ENCODE assay signal across 8 mouse cellular contexts in the genomic region with DNA sequence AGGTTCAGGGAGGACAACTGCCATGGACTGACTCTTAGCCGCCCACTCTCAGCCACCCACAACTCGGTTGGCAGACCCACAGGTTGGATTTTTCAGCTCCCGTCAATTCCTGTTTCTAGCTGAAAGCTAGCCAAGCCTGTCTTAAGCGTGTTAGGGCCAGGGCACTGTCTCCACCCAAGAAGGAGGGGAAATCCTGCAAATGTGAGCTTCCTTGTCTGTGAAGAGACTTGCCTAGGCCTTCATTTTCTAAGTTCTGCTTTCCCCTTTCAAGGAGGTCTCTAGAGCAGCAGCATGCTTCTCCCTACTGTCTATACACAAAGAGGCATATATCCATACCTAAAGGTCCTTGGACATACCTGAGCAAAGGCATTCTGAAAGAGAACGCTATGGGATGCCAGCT. TPM values are rescaled to one million over a fixed set of nuclear protein-coding genes. Genes with fewer than 3 reads are reported as not detected.
DNase-seq lines count a peak whose midpoint lies in the region; ATAC-seq and TF ChIP-seq lines count a peak whose summit lies in the region.
"Had no signal": no experiment of that assay in that cellular context is flagged by ENCODE, and none has a peak within 500 bp of the region (broad histone marks: within the 10 kb centered on the region; RNA-seq: fewer than 3 reads in every experiment).

No protein-coding gene starts in this region.

- peak overlapping the region; percentile 64 for H3K4me2 ChIP-seq in hindbrain, embryonic 14.5 days (replicated peaks)
- H3K4me2 ChIP-seq in neural tube, embryonic 14.5 days (ENCODE audit: low read depth, low read length), result peak overlapping the region; percentile 53

- H3K9ac ChIP-seq in hindbrain, embryonic 14.5 days, result peak overlapping the region; percentile 64
- peak overlapping the region; percentile 11; the same call in 1 of the 2 replicates for H3K9ac ChIP-seq in neural tube, embryonic 14.5 days (replicated peaks; ENCODE audit: low read depth, low read length)
- H3K9ac ChIP-seq: liver, embryonic 14.5 days had no signal

- intact Hi-C loops in gastrocnemius, postnatal 36 days (cut with DNase I), result no loop called here

- H3K27me3 ChIP-seq in embryonic facial prominence, embryonic 10.5 days (replicated peaks; ENCODE audit: low read depth, poor library complexity, severe bottlenecking), result peaks cover 6% of the 10 kb centered on the region; the same call in 1 of the 2 replicates
- no peaks in the 10 kb centered on the region for H3K27me3 ChIP-seq in hindbrain, embryonic 14.5 days (ENCODE audit: control insufficient read depth, insufficient read depth, low read length)
- no peaks in the 10 kb centered on the region for H3K27me3 ChIP-seq in neural tube, embryonic 14.5 days (ENCODE audit: control insufficient read depth, insufficient read depth, low read length)

- 95% methylated on average over 5 of the region's 5 CpGs for WGBS in embryonic facial prominence, embryonic 10.5 days
- 82% methylated on average over 5 of the region's 5 CpGs for WGBS in hindbrain, embryonic 14.5 days
- WGBS in neural tube, embryonic 14.5 days, result 77% methylated on average over 5 of the region's 5 CpGs

- ATAC-seq in hindbrain, embryonic 14.5 days (ENCODE audit: low FRiP score), result no peak
- ATAC-seq in neural tube, embryonic 14.5 days (ENCODE audit: low read depth), result no peak

- DNase-seq in layer of hippocampus, adult 2 months (ENCODE audit: low spot score in 2 of 2), result no peak
- DNase-seq in layer of hippocampus, postnatal 25 days (ENCODE audit: extremely low spot score in 1 of 2, low spot score in 1 of 2), result no peak
- no peak for DNase-seq in embryonic facial prominence, embryonic 10.5 days (ENCODE audit: low spot score)
- DNase-seq in hindbrain, embryonic 14.5 days (ENCODE audit: low spot score), result no peak
- DNase-seq in gastrocnemius, adult 18-20 months (ENCODE audit: low spot score), result no peak
- DNase-seq in gastrocnemius, postnatal 36 days, result no peak

- H3K36me3 ChIP-seq in embryonic facial prominence, embryonic 10.5 days (replicated peaks), result peaks cover 12% of the 10 kb centered on the region; the same call in 1 of the 2 replicates
- H3K36me3 ChIP-seq in hindbrain, embryonic 14.5 days (replicated peaks; ENCODE audit: control insufficient read depth, insufficient read depth), result peaks cover 23% of the 10 kb centered on the region
- H3K36me3 ChIP-seq in neural tube, embryonic 14.5 days (ENCODE audit: control insufficient read depth, insufficient read depth, low read length), result 0 out of 2 replicates have a peak, but pooled peaks cover 5% of the 10 kb centered on the region

- peak overlapping the region; percentile 86; the same call in 1 of the 2 replicates for H3K27ac ChIP-seq in layer of hippocampus, adult 2 months
- H3K27ac ChIP-seq in embryonic facial prominence, embryonic 10.5 days (replicated peaks), result no peak overlapping the region
- 0 out of 2 replicates have a peak overlapping the region, but pooled peaks have one; percentile 54 for H3K27ac ChIP-seq in hindbrain, embryonic 14.5 days
- H3K27ac ChIP-seq in neural tube, embryonic 14.5 days (ENCODE audit: low read depth, low read length), result no peak overlapping the region
- H3K27ac ChIP-seq: liver, embryonic 14.5 days had no signal

- H3K4me1 ChIP-seq in embryonic facial prominence, embryonic 10.5 days, result peaks cover 4% of the 10 kb centered on the region; the same call in 1 of the 2 replicates
- H3K4me1 ChIP-seq in hindbrain, embryonic 14.5 days (replicated peaks; ENCODE audit: control insufficient read depth, insufficient read depth, low read length), result no peaks in the 10 kb centered on the region; the same call in 1 of the 2 replicates
- H3K4me1 ChIP-seq in neural tube, embryonic 14.5 days (ENCODE audit: control insufficient read depth, insufficient read depth, low read length), result no peaks in the 10 kb centered on the region

- no peaks in the 10 kb centered on the region for H3K9me3 ChIP-seq in embryonic facial prominence, embryonic 10.5 days
- no peaks in the 10 kb centered on the region for H3K9me3 ChIP-seq in hindbrain, embryonic 14.5 days (ENCODE audit: control insufficient read depth, low read length)
- H3K9me3 ChIP-seq in neural tube, embryonic 14.5 days (ENCODE audit: control insufficient read depth, low read length), result no peaks in the 10 kb centered on the region

- H3K4me3 ChIP-seq in layer of hippocampus, adult 2 months, result peak overlapping the region; percentile 71
- H3K4me3 ChIP-seq in embryonic facial prominence, embryonic 10.5 days, result peak overlapping the region; percentile 61; the same call in 1 of the 2 replicates
- H3K4me3 ChIP-seq in hindbrain, embryonic 14.5 days (replicated peaks; ENCODE audit: low read length), result peak overlapping the region; percentile 50
- H3K4me3 ChIP-seq in neural tube, embryonic 14.5 days (ENCODE audit: low read depth, low read length), result peak overlapping the region; percentile 46

- no peak for TF ChIP-seq CTCF in layer of hippocampus, adult 2 months (conservative IDR thresholded peaks at IDR 0.05)

RNA-seq across cellular contexts. Expression of gene Ids, which starts 1.4 kb away (rescaled TPM):
- 100 to 1,000 TPM; 286 to 303 TPM for total RNA-seq in layer of hippocampus, adult 2 months (2021)
- total RNA-seq in layer of hippocampus, postnatal 25 days (2021), result 100 to 1,000 TPM; 285 to 292 TPM
- polyA plus RNA-seq in embryonic facial prominence, embryonic 10.5 days (2016; fragmentation: Nextera tagmentation; extraction: Ambion mirVana), result 1.5 and 1.6 TPM in 2 replicates
- 19.6 and 19.8 TPM in 2 replicates for polyA plus RNA-seq in hindbrain, embryonic 14.5 days (2014; fragmentation: Nextera tagmentation; extraction: Ambion mirVana)
- 18.4 and 19.0 TPM in 2 replicates for polyA plus RNA-seq in neural tube, embryonic 14.5 days (2014; fragmentation: Nextera tagmentation; extraction: Ambion mirVana)
- 10 to 100 TPM; 15.7 to 17.5 TPM for total RNA-seq in gastrocnemius, adult 18-20 months (2021)
- 10 to 100 TPM; 12.2 to 13.5 TPM for total RNA-seq in gastrocnemius, postnatal 36 days (2021)

RNA-seq across cellular contexts. Expression of gene 1110012L19Rik, which starts 22.2 kb away (rescaled TPM):
- 10 to 100 TPM; 14.3 to 16.5 TPM for total RNA-seq in layer of hippocampus, adult 2 months (2021)
- 10 to 100 TPM; 13.8 to 17.2 TPM for total RNA-seq in layer of hippocampus, postnatal 25 days (2021)
- 26.3 and 28.4 TPM in 2 replicates for polyA plus RNA-seq in embryonic facial prominence, embryonic 10.5 days (2016; fragmentation: Nextera tagmentation; extraction: Ambion mirVana)
- polyA plus RNA-seq in hindbrain, embryonic 14.5 days (2014; fragmentation: Nextera tagmentation; extraction: Ambion mirVana), result 38.0 and 40.9 TPM in 2 replicates
- polyA plus RNA-seq in neural tube, embryonic 14.5 days (2014; fragmentation: Nextera tagmentation; extraction: Ambion mirVana), result 34.2 and 45.9 TPM in 2 replicates
- 10 to 100 TPM; 16.9 to 22.2 TPM for total RNA-seq in gastrocnemius, adult 18-20 months (2021)
- 10 to 100 TPM; 17.3 to 19.6 TPM for total RNA-seq in gastrocnemius, postnatal 36 days (2021)

Comparison
In these comparisons a context has a peak if more than half of its experiments do, and no peak if none do; other contexts are left out.
1. H3K27ac ChIP-seq: peak in layer of hippocampus, adult 2 months (single experiment) and hindbrain, embryonic 14.5 days (single experiment); none in embryonic facial prominence, embryonic 10.5 days (single experiment) and neural tube, embryonic 14.5 days (single experiment).
2. RNA of gene Ids, which starts 1.4 kb away (total RNA-seq): 286 to 303 TPM in layer of hippocampus, adult 2 months and 285 to 292 TPM in layer of hippocampus, postnatal 25 days; 15.7 to 17.5 TPM in gastrocnemius, adult 18-20 months and 12.2 to 13.5 TPM in gastrocnemius, postnatal 36 days; every median in the first group is over 10 times any median in the second.
3. Peak in every context shown above with its lines, with median percentiles within 50 percentile points of each other: H3K4me3 ChIP-seq.